Mouse (Mus musculus): Measurements from ENCODE around the gene Taf12.
"Not testable (repeated sequence)": the region's sequence is repeated elsewhere in the genome, so short reads cannot be mapped to it uniquely, and the experiment has no call there.

GRCm38 (mm10) chr4:132288840-132289239 is 14.7 kb downstream of the Taf12 start:
- TF ChIP-seq CTCF (IDR thresholded peaks at IDR 0.05); EP300 (IDR thresholded peaks at IDR 0.05; ENCODE audit: insufficient read depth, low read depth, low read length): not testable (repeated sequence)
